Mouse (Mus musculus) embryo, embryonic 11.5 days (tissue): ENCODE measurements at regions not wholly inside any gene's neighbourhood (a gene's known extent, or its start where the extent isn't known, plus 50 kb on each side); places are given as distances from the start of the nearest gene placed in this dataset.

Experiments used
- DNase-seq: peaks from one replicate; pipeline ENCODE4 v3.0.0-alpha.2; 2012; ENCODE audit warnings: low read depth, low spot score

GRCm38 (mm10) chr3:52708301-52708700 is 308.7 kb downstream of the Cog6 start:
- no peak for DNase-seq

GRCm38 (mm10) chr3:52706626-52707025 is 310.4 kb downstream of the Cog6 start:
- DNase-seq: no peak

DNA sequence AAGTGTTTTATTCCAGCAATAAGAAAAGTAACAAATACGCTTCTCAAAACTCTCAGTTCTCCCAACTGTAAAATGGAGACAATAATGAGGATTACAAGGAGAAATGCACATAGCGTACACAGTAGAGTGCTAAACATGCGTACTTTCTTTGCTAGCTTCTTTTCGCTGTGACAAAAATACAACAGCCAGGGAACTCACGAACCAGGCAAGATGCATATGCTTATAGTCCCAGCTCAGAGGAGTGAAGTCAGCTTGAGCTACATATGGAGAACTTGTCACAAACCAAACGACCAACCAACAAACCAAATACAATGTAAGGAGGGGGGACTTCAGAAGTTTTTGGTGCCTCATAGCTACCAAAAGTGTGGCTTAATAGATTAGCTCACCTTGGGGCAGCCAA is 313.3 kb downstream of the Cog6 start:
- DNase-seq: no peak

GRCm38 (mm10) chr3:52702962-52703361 is 314.1 kb downstream of the Cog6 start:
- DNase-seq: no peak

DNA sequence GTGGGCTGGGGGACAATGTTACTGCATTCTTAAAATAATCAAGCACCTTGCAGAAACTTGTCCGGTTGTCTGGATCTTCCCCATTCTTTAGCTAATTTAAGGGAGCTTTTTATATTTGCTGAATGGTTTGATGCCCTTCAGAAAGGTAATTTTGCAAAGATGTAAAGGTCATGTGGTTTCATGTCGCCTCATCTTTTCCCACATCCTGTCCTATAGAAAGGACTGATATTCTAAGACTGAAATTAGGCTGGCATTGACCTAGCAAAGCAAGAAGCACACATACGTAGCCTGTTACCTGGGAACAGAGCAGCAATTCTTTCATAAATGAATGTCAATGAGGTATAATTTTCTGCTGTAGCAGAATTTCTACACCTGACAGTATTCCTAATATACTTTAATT is 315.4 kb downstream of the Cog6 start:
- no peak for DNase-seq

DNA sequence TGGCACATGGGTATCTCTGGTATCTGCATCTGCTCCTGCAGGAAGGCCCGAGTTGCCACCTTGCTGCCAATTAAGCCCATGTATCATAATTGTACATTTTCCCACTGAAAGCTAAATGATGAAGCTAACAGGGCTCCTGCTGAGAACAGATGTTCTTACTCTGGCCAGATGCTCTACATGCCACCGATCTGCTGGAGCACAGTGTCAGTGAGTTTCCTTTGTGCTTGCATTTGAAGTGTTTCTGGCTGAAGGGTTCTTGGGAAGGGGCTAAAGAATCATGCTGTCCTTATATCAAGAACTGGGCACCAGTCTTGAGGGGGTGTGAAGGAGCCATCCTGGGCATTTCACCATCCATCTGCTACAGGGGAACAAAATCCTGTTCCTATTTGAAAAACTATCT is 323.2 kb downstream of the Cog6 start:
- no peak for DNase-seq

GRCm38 (mm10) chr3:52685434-52686181 is 331.4 kb downstream of the Cog6 start:
- no peak for DNase-seq

DNA sequence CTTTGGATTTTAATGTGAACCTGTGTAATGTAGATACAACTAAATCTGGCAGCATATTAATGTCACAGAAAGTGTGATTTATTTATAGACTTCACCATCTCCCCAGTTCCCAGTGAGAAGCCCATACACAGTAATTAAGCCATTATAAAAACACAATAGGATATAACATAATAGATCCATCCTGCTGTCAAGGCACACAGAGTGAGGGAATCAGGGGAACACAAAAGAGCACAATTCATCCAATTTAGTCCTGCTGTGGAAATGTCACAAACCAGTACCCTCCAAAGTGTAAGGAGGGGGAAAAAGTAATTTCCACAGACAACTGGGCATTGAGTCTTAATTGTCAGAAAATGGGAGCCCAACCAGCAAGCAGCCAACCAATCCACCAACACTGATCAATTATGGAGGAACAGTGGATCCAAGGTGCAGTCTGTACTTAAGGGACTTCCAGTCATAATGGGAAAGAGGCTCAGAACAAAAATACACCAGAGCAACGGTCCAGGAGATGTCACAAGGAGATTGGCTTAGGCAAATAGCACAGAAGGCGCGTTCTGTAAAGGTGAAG is 336.1 kb downstream of the Cog6 start:
- DNase-seq: no peak

GRCm38 (mm10) chr3:52676886-52677670 is 340.0 kb downstream of the Cog6 start:
- DNase-seq: no peak

- no peak for DNase-seq
These were observed 346.4 kb downstream of the Cog6 start for GRCm38 (mm10) chr3:52670628-52671028.

DNA sequence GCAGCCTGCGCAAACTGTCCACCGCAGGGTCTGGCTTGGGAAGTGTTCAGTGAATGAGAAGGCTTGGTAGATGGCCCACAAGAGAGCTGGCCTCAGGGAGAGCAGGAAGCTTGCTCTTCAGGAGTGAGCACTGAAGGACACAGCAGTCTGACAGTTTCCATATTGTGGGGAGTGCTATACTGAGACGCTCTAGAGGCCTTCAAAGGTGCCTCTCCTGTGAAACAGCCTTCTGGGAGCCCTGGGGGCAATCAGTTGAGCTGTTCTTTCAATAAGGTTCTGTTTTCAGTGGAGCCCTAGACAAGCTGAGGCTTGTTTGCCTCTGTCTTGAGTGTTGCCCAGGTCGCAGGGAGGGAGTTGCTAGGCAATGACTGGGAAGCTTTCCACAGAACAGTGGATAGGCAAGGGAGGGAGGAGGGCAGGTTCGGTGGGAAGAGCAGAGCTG is 353.9 kb downstream of the Cog6 start:
- no peak for DNase-seq

DNA sequence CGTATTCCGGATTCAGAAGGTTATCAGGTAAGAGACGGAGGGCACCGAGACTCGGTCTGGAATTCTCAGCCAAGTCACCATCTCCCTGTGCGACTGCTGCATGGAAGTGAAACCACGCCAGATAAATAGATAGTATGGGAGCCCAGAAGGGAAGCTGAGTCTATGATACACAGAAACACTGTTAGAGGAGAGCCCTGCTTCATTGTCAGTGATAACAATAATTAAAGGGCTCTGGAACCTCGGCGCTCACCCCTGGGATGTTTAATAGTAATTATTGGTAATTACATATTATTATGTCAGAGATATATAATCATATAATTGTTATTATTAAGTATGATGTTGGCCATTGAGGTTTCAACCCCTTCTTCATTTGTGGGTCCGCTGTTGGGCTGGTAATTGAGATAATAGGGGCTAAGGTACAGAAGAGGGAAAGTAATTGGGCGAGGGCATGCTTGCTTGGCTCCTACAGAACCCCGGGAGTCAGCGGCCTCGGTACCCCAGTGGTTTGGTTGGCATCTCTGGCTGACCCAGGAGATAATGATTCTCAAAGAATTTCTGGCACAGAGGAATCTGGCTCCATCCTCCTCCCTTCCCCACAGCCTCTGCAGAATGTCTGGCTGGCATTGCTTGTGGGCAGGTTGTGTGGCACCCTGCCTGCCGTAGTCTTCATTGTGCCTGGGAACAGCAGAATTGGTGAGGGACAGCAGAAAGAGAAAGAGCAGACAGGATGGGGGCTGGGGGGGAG is 354.7 kb downstream of the Cog6 start:
- no peak for DNase-seq

- DNase-seq: no peak
These were observed 364.0 kb downstream of the Cog6 start for GRCm38 (mm10) chr3:52653006-52653405.

DNA sequence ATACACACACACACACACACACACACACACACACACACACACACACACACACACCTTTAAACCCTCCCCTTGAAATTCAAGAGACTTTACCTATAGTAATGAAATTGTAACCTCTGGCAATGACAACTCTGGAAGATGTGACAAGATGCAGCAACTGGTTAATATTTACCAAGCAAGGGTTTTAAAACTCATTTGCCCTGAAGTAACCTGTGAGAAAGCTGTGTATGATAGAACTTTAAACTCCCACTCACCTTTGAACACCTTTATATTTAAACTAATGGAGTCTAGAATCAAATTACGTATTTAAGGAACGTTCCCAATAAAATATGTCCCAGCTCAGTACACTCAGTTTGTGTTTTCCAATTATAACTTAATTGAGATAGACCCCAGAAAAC is 364.6 kb downstream of the Cog6 start:
- DNase-seq: no peak

DNA sequence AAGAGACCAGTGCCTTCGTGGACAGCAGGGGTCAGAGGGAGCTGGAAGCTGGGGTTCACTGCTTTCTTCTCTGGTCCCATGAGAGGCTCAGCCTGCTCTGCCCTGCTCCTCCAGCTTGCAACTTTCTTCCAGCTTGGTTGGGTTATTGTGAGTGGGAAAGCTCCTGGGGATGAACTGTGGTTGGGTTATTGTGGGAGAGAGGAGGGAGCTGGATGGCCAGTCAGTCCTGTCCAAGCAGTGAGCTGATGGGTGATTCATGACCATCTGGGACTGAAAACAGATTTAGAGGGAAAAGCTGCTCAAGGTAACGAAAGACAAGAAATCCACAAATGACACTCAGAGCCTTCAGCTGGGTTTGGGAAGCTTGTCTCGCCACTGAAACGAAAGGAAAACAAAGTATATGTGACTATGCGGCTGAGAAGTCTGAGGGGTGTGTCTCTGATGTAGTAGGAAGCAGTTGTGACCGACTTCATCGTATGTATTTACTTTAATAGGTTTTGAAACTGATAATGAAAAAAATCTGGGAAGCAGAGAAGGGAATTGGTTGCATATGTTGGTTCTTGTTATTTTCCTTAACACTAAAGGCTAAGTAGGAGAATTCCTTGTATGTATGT is 365.1 kb downstream of the Cog6 start:
- DNase-seq: no peak

DNA sequence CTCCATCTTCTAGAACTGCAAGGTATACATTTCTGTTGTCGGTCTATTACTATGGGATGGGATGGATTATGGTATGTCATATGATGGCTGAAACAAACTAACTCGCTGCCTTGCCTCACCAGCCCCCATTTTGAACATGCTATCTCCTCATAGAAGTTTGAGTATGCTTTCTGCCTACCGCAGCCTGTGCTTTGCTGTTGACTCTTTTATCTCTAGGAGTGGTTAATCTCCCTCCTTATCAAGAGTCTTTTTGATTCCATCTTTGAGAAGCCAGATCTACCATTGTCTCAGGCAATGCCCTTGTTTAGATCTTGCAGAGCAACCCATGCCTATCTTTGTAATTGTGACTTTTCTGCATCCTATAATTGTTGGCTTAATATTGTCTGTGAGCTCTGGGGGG is 367.0 kb downstream of the Cog6 start:
- no peak for DNase-seq

DNA sequence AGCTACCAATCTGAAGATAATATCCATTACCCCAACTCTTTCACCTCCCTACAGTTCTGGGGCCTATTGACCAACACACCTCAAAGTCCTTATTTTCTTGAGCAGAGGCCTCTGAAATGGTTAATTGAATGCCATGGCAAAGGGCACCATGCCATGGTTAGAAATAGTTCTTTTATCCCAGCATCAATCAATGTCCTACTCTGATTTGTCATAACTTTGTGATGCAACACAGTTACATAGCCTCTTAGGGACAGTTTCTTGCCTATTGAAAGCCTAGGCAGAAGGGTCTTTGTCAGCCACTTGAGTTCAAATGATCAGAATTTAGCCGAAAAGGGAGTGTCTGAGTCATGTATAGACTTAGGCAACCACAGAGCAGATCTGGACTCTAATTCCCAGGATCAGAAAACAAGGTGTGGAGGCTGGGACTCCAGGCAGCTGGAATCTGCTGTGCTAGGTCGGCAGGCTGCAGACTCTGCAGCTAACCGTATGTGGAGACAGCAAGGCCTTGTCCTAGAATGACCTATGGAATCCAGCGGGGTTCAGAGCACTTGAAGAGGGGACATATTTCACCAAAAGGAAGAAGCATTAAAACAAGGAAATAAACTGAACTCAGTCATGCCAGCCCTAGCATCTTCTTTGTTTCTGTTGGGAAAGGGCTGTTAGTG is 368.1 kb downstream of the Cog6 start:
- DNase-seq: no peak

GRCm38 (mm10) chr3:52647900-52648299 is 369.1 kb downstream of the Cog6 start:
- no peak for DNase-seq

DNA sequence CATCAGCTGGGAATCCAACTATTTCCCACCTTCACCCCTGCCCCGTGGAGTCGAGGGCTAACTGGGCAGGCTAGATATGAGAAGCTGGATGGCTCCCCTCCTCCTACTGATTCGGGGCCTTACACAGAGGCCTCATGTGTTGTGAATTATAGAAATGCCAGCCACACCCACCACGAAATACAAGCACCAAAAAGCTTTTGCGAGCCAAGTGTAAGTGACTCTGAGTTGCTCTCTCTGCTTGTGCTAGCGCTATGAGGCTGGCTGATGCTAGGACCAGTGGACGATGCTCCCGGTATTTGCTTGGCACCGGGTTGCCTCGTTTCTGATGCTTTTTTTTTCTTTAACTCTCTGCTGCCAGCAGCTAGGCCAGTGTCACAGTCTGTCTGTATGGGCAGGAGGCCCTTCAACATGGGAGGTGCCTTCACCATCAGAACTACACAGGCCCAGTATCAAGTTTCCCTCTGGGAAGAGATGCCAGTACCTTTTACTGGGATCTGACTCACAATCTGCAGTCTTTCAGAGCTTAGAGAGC is 369.8 kb downstream of the Cog6 start:
- no peak for DNase-seq

- no peak for DNase-seq
These were observed 371.9 kb downstream of the Cog6 start for GRCm38 (mm10) chr3:52645156-52645555.
